Mouse (Mus musculus): ENCODE results near the gene Tmem38b.
A peak's percentile ranks its signal among the peaks of the same experiment; 100 is the strongest.
"Not testable (repeated sequence)": the region's sequence is repeated elsewhere in the genome, so short reads cannot be mapped to it uniquely, and the experiment has no call there.

Gene Tmem38b

DNA sequence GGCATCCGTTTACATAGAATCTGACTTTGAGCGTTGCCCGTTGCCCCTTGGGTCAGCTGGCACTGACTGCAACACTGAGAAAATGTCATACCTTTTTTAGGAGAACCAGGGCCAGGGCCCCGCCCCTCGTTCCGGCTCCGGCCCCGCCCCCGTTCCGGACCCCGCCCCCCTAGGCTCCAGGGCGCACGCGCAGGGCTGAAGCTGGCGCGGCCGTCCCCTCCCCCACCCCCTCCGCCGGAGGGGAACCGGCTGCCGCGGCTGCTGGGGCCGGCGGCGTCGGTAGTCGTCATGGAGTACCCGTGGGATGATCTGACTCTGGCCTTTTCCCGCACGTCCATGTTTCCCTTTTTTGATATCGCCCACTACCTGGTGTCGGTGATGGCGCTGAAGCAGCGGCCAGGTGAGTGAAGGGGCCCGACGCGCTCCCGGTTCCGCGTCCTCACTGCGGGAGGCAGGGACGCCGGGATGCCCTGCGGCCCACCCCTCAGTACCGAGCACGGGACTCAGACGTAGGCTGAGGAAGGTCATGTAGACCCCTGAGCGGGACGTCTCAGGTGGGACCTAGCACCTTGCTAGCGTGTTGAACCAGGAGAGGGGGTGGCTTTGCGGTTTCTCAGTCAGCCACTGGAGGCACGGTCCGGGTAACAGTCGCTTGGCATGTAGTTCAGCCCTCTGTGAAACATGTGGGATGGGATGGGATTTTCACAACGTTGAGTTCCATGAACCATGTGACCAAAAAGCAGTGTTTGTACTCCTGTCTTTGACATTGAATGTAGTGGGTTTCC, at the start of gene Tmem38b:
Gene Tmem38b, plus strand, starts transcription at position 225 of the 785 bp plus-strand sequence.
- peak; percentile 81 for DNase-seq (ENCODE audit: low read depth)

DNA sequence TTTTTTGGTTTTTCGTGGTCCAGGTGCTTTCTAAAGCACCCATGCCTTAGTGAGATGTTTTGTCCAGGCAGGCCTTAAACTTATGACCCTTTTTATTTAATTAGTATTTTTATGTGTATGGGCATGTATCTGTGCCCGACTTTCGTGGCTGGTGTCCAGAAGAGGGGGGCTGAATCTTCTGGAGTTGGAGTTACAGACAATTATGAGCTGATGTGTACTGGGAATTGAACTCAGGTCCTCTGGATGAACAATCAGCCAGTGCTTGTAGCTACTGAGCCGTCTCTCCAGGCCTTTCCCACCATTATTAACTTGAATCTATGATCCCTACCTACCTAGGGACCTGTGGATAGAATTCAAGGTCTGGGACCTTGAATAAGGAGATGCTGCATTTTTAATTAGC, 44.4 kb upstream of the Tmem38b start:
- DNase-seq (ENCODE audit: low read depth): no peak

DNA sequence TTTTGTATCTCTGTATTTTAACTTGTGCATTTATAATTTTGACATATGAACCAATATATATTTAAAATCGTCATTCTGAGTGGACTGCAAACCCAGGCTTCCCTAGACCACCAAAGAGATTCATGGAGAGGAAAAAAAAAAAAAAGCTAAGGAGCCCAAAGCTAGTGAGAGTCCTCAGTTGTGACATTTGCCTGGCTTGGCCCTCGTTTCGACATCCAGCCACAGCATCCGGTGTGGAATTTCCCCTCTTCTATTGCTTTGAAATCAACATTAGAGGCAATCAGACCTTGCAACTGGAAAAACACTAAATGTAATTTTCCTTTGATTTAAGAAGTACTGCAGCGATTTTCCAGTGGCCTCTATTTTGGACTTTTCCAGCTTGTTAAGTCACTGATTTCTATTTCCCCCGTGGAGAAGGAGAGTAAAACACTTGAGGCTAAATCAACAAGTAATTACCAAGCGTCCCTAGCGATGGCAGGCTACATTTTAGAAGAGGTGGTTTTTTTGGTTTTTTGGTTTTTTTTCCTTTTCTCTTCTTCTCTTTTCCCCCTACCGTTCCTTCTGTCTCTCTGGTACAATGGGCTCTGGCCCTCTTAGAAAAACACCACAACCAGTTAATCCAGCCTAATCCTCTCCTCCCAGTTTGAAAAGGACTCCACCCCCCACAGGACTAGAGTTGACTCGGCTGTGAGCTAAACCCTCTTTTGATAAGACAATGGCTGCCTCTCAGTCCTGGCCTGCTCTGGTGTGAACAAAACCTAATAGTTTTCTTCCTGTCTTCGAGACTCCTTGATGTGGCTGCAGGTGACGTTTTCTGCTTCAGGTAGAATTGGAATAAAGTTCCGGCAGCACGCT, 43.4 kb upstream of the Tmem38b start:
- DNase-seq (ENCODE audit: low read depth): no peak

DNA sequence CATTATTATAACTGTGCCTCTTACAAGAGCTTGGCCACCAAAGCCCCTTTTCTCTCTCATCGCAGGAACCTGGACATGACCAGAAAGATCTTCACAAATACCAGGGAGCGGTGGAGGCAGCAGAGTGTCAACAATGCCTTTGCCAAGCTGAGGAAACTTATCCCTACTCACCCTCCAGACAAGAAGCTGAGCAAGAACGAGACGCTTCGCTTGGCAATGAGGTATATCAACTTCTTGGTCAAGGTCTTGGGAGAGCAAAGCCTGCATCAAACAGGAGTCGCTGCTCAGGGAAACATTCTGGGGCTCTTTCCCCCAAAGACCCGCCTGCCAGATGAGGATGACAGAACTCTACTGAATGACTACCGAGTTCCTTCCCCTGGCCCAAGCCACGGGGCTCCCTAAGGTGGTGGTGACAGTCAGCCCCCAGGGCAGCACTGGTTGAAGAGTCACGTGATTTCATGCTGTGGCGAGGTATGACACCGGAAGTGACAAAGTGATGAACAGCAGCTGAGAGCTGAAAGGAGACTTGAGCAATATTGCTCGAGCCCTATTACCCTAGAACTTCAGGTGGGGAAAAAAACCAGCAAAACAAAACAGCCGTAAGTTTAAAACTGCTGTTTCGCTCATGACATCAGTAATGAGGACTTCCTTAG, 40.0 kb upstream of the Tmem38b start:
- no peak for DNase-seq (ENCODE audit: low read depth)

DNA sequence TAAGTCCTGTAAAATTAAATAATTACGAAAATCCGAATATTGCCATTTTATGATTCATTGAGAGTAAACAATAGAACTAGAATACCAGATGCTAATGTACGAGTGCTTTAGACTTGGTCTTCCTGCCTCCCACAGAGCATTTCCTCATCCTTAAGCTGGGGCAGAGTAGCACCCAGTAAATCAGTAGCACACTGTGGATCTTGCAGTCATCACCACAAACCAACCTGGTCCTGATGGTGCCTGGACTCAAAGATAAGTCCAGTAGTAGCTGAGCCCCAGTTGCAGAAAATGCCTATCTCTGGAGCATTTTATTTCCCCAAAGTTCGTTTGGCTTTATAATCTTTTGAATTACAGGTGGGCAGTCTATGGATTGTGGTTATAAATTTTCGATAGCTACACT, 39.0 kb upstream of the Tmem38b start:
- no peak for DNase-seq (ENCODE audit: low read depth)

DNA sequence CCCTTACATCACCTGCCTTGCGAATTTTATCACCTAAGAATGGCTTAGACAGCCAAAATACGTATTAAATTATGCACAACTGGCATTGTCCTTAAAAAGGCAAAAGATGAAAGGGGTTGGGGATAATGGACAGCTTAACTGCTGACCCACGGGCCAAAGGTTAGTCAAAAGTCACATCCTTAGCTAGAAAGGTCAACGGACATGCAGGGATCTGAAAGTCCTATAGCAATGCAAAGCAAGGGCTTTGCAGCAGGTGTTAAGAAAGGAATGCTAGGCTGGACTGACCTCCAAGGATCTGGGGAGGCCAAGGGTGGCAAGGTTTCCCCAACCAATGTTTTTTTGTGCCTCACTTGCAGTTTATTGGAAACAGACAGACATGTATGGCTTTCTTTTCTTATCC, 36.5 kb upstream of the Tmem38b start:
- DNase-seq (ENCODE audit: low read depth): no peak

DNA sequence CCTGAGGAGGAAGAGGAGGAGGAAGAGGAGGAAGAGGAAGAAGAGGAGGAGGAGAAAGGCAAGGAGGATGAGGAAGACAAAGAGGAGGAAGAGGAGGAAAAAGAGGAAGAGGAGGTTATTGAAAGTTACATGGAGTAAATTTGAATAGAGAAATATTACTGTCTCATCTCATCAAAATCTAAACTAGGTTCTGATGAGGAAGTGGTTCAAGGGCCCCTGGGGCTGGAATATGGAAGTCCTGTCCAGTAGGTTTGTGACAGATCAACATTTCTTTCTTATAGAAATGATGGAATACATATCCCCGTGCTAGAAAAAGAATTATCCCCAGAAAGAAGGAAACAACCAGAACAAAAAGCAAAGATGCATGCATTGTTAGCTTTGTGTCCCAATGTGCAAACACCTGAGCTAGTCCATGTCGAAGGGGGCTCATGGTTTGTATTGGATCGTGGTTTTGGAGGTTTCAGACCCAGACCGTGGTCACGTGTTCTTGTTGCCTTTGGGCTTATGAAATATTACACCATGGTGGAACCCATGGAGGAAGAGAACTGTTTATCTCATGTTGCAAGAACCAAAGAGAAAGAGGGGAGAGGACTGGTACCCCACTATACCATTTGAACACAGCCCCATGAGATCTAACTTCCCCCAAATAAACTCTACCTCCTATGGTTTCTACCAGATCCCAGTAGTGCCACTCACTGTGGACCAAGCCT, 31.4 kb upstream of the Tmem38b start:
- no peak for DNase-seq (ENCODE audit: low read depth)

DNA sequence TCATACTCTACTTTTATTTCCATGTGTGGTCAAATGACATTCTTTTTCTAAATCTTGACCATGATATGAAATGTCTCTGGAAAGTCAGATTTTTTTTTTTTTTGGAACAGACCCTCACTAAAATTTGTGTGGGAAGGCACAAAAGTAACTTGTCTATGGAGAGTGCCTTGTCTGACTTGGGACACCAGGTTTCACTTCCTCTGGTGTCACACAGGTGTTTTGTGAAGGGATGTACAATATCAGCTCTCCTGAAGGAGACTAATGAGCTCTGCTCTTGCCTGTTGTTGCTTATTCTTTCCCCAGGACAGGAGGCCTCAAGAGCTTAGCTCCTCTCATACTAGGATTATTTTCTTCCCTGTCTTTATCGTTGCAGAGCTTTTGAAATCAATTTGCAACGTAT, 30.8 kb upstream of the Tmem38b start:
- DNase-seq (ENCODE audit: low read depth): no peak

DNA sequence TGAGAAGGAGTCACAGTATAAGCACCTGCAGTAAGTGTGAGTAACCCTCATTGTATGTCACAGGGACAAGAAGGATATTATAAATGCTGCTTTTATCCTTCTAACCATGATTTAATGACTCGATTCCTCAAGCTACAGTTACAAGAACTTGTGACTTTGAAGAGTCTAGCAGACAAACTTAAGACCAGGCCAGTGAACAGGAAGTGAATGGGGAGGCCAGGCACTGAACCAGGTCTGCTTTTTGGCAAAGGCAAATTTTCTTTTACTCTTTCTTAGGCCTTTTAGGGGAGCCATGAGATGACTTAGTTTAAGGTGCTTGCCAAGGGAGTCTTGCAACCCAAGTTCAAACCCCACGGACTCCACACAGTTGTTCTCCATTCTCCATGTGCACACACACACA, 30.1 kb upstream of the Tmem38b start:
- no peak for DNase-seq (ENCODE audit: low read depth)

DNA sequence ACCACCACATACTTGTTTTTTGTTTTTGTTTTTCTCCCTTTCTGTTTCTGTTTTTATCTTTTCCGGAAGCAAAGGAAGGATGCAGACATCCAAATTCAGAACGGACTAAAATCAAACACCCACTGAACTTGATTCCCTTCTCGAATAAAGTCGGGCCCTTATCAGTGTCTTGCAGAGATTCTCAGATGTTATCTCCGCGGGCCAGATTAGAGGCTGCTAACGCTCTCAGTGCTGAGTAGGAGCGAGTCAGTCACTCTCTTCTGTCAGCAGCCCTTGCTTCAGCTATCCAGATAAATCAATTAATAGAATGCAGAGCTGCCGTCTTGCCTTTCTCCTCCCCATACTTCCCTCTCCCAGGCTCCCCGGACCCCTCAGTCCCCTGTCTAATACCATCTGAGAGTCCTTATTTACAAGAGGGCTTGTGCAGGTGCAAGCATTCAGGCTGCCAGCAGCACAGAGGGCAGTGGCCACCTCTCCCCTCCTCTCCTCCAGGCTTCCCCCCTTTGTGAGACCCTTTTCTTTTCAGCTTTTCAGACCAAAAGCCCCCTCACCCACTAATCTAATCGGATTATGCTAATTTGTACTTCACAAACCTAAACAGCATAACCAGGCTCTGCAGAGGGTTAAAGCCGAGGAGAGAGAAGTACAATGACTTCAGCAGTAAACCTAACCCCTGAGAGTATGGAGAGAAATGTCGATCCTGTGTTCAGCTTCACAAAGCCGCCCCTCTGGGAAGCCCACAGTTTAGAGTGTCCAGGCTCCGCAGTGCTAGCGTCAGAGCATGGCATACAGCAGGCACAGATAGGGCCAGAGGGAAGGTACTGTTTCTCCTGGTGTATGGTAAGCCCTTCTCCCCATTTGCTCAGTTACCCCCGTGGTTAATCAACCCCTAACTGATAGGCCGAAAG, 28.7 kb upstream of the Tmem38b start:
- no peak for DNase-seq (ENCODE audit: low read depth)

DNA sequence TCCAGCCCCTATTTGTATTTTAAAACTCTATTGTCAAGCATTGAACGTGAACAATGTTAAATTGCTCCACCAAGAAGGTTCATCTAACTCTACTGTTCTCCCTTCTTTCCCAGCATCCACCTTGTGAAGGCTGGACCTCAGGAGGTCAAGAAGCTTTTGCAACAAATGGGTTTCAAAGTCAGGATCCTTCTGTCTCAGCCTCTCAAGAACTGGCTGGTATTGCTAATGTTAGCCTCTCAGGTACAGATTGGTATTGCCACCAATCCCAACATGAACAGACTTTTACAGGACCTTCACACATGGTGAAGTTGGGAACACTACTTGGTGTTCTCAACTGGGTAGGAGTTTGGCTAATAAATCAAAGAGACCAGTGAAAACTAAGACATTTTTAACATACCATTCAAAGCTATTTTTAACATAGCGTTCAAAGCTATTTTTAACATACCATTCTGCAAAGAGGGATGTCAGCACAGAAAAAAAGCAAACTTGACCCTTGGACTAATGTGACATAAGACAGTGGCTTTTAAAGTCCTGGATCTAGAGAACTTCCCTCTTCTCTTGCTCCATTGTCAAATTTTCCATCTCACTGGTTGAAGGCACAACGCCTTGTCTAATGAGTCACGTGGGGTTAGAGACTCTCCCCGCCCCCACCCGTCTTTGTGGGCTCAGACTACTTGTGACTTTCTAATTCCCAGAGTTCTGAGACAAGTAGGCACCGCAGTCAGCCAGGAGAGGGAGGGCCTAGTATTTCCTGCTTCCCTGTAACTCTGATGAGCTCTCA, 26.8 kb upstream of the Tmem38b start:
- DNase-seq (ENCODE audit: low read depth): no peak

DNA sequence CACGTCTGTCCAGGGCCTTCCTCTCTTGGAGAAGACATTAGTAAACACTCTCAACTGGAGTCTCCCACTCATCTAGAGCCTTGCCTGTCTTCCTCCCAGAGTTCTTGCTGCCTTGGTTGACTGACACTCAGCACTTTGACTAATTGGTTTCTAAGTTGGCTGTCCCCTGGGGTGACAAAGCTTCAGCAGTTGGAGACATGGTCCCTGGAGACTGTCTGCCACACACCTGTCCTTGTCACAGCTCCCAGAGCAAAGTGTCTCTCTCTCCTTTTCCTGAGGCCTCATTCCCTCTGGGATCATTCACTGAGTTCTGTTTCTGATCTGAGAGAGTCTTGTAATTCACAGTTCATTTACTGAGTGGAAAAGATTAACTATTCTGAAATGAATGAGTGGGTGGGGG, 26.1 kb upstream of the Tmem38b start:
- DNase-seq (ENCODE audit: low read depth): no peak

DNA sequence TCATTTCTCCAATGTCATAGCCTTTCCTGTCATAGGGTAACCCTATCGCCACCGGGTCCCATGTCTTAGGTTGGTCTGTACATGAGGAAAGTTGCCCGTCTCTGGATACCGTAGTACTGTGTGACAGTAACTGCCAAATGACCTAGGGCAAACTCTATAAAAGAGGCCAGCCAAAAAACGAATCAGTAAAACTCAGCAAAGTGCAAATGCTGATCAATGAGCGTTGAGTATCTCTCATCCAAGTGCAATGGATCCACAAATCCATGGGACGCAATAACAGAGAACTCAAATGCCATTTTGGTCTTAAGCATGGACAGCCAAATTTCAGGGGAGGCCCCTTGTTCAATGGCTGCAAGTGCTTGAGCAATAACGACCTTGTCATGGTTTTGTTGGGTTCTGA, 22.2 kb upstream of the Tmem38b start:
- not testable (repeated sequence) for DNase-seq (ENCODE audit: low read depth)

DNA sequence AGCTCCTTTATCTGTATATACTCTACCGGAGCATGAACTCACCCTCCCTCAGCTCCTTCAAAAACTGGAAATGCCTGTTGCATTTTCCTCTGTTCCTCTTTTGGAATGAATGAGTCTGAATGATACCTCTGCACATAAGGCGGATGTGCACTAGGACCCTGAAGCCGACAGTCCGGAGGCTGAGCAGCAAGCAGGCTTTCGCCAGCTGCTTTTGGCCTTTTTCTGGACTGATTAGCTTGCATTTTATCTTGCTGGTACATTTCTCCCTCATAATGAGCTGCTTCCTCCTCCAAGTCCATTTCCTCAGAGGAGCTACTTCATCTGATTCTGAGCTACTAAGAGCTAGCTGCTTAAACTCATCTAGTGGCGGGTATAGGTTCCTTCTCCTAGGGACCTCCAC, 19.4 kb upstream of the Tmem38b start:
- DNase-seq (ENCODE audit: low read depth): not testable (repeated sequence)

DNA sequence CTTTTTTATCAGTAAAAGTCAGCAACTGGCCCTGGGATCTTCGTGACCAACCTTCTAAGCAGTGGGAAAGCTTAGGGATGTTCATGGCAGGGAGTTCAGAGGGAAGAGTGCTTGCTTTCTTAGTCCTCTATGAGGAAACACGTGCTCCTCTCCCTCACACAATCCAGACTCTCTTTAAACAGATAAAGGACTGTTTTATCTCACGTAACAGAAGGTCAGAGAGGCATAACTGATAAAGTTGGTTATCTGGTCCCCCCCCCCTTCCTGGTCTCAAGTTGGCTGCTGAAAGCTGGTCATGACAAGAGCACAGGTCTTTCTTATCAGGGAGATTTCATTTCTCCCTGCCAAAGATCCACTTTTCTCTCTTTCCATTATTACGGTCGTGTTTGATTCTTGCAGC, 7.5 kb upstream of the Tmem38b start:
- DNase-seq (ENCODE audit: low read depth): no peak

DNA sequence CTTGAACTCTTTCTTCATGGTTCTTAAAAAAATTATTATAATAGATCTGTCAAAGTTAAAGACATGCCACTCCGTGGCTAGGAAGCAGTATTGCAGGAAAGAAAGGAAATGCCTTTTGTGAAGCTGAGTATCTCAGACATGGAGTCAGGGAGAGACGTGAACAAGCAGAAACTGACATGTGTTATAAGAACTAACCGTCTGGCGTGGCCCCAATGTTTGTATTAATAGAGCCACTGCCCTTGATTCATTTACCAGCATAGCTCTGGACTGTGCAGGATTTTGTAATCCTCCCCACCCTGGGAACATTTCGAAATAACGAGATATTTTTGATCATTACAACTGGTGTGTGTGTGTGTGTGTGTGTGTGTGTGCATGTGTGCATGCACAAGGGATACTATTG, 2.1 kb upstream of the Tmem38b start:
- no peak for DNase-seq (ENCODE audit: low read depth)

DNA sequence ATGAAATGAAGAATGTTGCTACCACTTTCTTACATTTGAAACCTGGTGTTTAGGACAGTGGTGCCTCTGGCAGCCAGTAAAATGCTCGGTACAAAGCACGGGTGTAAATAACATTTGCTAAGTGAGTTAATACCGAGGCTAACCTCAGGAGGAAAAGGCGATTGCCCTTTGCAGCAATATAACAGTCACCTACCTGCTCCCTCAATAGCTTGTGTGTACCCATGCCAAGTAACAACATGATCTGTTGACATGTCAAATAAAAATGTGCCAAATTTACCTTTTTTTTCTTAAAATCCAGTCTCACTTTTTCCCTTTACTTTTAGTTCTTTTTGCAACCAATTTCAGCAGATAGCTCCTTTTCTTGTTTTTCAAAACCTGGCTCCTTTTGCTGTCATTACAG, 1.0 kb upstream of the Tmem38b start:
- no peak for DNase-seq (ENCODE audit: low read depth)

DNA sequence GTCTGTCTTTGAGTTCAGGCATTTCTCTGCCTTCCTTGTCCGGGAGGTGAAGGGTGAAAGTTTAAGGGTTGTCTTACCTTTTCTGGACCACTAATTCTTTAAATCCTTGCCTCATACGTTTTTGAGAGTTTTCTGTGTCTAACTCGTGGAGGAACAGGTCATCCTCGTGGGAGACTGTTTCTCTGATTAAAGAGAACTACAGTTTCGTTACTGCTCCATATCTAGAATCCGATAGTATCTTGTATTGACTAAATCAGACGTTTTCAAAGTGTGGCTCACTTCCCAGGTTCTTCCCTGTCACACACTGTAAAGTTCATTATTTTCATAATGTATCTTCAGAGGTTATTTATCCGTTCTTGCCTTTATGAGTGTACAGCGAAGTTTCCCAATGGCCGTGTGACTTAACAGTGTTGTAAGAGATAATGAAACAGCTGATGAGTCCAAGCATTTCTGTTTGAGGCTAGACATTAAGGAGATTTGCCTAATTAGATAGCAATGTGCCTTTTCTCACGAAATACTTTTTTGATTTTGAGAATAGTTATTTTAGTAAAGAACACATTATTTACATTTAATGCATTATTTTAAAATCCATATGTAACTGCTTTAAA, 900 bp downstream of the Tmem38b start:
- DNase-seq (ENCODE audit: low read depth): peak; percentile 29

DNA sequence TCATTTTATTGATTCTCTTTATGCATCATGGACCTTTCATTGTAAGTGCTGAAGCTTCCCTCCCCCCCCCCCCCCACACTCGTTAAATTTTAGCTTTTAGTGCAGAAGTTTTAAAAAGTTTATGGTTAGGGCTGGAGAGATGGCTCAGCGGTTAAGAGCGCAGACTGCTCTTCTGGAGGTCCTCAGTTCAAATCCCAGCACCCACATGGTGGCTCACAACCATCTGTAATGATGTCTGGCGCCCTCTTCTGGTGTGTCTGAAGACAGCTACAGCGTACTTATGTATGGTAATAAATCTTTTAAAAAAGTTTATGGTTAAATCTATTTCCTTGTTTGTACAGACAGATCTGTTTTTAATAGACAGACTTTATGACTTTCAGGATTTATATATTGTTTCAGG, 2.0 kb downstream of the Tmem38b start:
- DNase-seq (ENCODE audit: low read depth): no peak

DNA sequence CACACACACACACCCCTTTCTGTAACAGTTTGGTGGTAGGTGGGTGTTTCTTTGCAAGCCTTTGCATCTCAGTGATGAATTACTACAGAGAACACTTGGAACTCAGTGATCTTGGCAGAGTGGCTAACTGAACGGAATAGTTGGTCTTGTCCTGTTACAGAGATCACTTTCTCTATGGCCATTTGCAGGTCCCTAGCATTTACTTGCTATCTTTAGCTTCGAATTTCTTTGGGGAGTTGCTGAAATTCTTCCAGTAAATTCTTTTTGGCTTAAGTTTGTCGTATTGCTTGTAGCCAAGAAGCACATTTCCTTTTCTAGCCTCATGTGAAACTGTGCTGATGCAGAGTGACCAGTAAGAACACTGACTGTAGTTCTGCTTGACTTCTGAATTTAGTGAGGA, 3.1 kb downstream of the Tmem38b start:
- no peak for DNase-seq (ENCODE audit: low read depth)
